Mouse (Mus musculus) liver, adult 2 months (tissue): Measurements from ENCODE around the gene Dnttip2. TPM values are rescaled to one million over a fixed set of nuclear protein-coding genes. Genes with fewer than 3 reads are reported as not detected.

Experiments used
- DNase-seq: peaks from one replicate; pipeline ENCODE4 v3.0.0-alpha.2; 2011; ENCODE audit warnings: low read depth, low spot score; ENCODE audit errors: extremely low read depth
- H3K27ac ChIP-seq: fragments of 200-500 bp; replicated peaks from 2 replicates; pipeline ENCODE4 v1.5.1; 2012; ENCODE audit warnings: low read depth, mild to moderate bottlenecking, control low read depth, inconsistent platforms, low read length; ENCODE audit not compliant: insufficient read depth
- H3K27me3 ChIP-seq: fragments of 200-500 bp; 2 replicates; pipeline ENCODE4 v1.6.1; 2012; ENCODE audit warnings: mild to moderate bottlenecking, moderate library complexity, low read length, inconsistent platforms; ENCODE audit not compliant: control insufficient read depth, insufficient read depth
- H3K36me3 ChIP-seq: fragments of 200-500 bp; 2 replicates; pipeline ENCODE4 v1.6.1; 2012; ENCODE audit warnings: low read length, inconsistent platforms; ENCODE audit not compliant: control insufficient read depth, insufficient read depth
- H3K4me1 ChIP-seq: fragments of 200-500 bp; 2 replicates; pipeline ENCODE4 v1.6.1; 2011; ENCODE audit warnings: low read length; ENCODE audit not compliant: control insufficient read depth, insufficient read depth
- H3K4me3 ChIP-seq: fragments of 200-500 bp; 2 replicates; pipeline ENCODE4 v1.5.1; 2011; ENCODE audit warnings: low read depth, mild to moderate bottlenecking, control low read depth, low read length, moderate library complexity; ENCODE audit not compliant: insufficient read depth
- H3K79me2 ChIP-seq: fragments of 200-500 bp; 2 replicates; pipeline ENCODE4 v1.6.1; 2012; ENCODE audit warnings: inconsistent platforms, mild to moderate bottlenecking, low read length, moderate library complexity; ENCODE audit not compliant: control insufficient read depth, insufficient read depth
- H3K9ac ChIP-seq: fragments of 200-500 bp; 2 replicates; pipeline ENCODE4 v1.6.1; 2012; ENCODE audit warnings: low read depth, mild to moderate bottlenecking, control low read depth, inconsistent platforms, low read length
- CTCF ChIP-seq: fragments of 200-500 bp; IDR thresholded peaks from 2 replicates; pipeline ENCODE4 v1.5.1; 2011; ENCODE audit warnings: low read depth, low read length, control low read depth
- POLR2A ChIP-seq: fragments of 200-500 bp; IDR thresholded peaks from 2 replicates; pipeline ENCODE4 v1.6.1; 2011; ENCODE audit warnings: low read length, control low read depth; ENCODE audit not compliant: insufficient read depth; ENCODE audit errors: extremely low read depth
- WGBS: fragments of 180-500 bp; shearing (Covaris S2); methylation state at CpG from one replicate; pipeline ENCODE4 v1.1.7; 2018; 5-methylcytosine and 5-hydroxymethylcytosine counted together
- polyA plus RNA-seq: library from polyadenylated mRNA; depleted of rRNA; stranded (reverse); fragments of >200 nt; gene quantifications from 2 replicates; pipeline ENCODE4 v1.2.3, GENCODE M21; 2012
- total RNA-seq: library from RNA; depleted of rRNA; stranded (reverse); fragments of >200 nt; gene quantifications from 2 replicates; pipeline ENCODE4 v1.2.3, GENCODE M21; 2014

Dnttip2 gene
- total and polyA plus RNA-seq, 2 experiments, result 3.6 to 17.7 TPM

DNA sequence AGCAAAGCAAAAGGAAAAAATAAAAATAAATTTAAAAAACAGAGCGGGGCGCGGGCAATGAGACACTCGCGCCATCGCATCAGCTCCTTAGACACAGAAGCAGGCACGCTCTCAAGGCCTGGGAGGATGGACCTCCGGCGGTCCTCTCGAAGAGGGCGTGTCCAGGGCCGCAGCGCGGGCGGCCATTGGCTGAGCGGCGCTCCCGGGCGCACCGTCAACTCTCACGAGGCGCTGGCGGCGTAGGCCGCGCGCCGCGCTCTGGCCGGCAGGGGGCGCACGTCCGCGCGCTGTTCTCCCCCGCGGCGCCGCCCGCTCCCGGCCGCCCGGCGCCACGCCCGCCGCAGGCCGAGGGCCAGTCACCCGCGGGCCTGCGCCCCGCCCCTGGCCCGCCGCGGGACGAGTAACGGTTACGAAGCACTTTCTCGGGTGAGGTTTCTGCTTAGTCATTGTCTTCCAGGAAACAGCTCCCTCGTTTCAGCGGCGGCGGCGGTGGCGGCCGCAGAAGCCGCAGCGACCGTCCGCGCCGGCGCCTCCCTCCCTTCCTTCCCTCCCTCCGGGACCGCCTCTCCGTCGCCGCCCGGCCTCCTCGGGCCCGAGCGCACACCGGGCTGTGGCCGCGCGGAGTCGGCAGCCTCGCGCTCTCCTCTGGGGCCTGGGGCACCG is 28.8 kb upstream of the Dnttip2 start, which contains the start of gene Gclm:
Gclm (plus strand) TSS at position 343 of the 663 bp plus-strand sequence.
- Histone ChIP-seq H3K4me1 (peaks cover 9% of the 10 kb centered on the region), H3K27me3 (no peaks in the 10 kb centered on the region), H3K36me3 (no peaks in the 10 kb centered on the region), H3K27ac (peak within 1 kb of the TSS; percentile 95), H3K79me2 (peaks cover 15% of the 10 kb centered on the region; the same call in 1 of the 2 replicates), H3K9ac (peak within 1 kb of the TSS; percentile 98), H3K4me3 (peak within 1 kb of the TSS; percentile 97)
- peak; percentile 83 for DNase-seq
- under 1% methylated on average over 84 of the region's 90 CpGs for WGBS
- TF ChIP-seq POLR2A, result peak; percentile 74; the same call in 1 of the 2 replicates
- TF ChIP-seq CTCF, result peak; percentile 69

DNA sequence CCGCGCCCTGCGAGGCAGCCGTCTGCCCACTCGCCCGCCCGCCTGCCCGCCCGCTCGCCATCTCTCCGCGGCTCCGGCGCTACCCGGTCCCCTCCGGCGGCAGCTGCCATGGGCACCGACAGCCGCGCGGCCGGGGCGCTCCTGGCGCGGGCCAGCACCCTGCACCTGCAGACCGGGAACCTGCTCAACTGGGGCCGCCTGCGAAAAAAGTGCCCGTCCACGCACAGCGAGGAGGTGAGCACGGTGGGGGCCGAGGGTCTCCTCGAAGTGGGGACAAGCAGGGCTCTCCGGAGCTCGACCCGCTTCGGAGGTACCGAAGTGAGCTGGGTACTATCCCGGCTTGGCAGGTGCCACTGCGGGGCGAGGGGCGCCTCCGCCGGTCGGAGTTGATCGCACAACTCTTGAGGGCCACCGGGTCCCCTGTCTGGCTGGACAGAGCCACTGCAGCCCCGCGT is 28.3 kb upstream of the Dnttip2 start:
- no peak for DNase-seq
- H3K4me1 ChIP-seq, result peaks cover 14% of the 10 kb centered on the region
- peak overlapping the region; percentile 97 for H3K4me3 ChIP-seq
- under 1% methylated on average over 50 of the region's 50 CpGs for WGBS
- H3K27ac ChIP-seq, result peak overlapping the region; percentile 95
- peak overlapping the region; percentile 98 for H3K9ac ChIP-seq
- H3K36me3 ChIP-seq, result no peaks in the 10 kb centered on the region
- H3K27me3 ChIP-seq, result no peaks in the 10 kb centered on the region
- TF ChIP-seq POLR2A (no peak), CTCF (peak; percentile 32; the same call in 1 of the 2 replicates)
- H3K79me2 ChIP-seq, result peaks cover 17% of the 10 kb centered on the region; the same call in 1 of the 2 replicates

DNA sequence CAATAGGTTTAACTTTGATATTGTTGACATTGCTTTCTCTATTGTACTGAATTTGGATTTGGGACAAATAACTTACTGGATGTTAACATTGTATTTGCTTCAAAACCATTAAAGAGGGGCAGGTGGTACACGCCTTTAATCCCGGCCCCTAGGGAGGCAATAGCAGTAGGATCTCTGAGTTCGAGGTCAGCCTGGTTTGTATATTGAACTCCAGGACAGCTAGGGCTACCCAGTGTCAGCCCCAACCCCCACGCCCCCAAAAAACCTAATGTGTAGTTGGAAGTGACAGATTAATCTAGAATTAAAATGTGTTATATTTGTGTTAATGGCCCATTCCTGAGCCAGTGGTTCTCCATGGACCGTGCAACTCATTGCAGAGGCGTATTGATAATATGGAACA is 27.8 kb upstream of the Dnttip2 start:
- DNase-seq, result peak; percentile 52
- Histone ChIP-seq H3K79me2 (peaks cover 22% of the 10 kb centered on the region; the same call in 1 of the 2 replicates), H3K9ac (peak overlapping the region; percentile 98), H3K27me3 (no peaks in the 10 kb centered on the region), H3K4me3 (peak overlapping the region; percentile 97), H3K27ac (peak overlapping the region; percentile 95), H3K36me3 (no peaks in the 10 kb centered on the region), H3K4me1 (peaks cover 18% of the 10 kb centered on the region)
- WGBS, result 11% methylated on average over 6 of the region's 6 CpGs
- TF ChIP-seq CTCF, result no peak
- no peak for TF ChIP-seq POLR2A

DNA sequence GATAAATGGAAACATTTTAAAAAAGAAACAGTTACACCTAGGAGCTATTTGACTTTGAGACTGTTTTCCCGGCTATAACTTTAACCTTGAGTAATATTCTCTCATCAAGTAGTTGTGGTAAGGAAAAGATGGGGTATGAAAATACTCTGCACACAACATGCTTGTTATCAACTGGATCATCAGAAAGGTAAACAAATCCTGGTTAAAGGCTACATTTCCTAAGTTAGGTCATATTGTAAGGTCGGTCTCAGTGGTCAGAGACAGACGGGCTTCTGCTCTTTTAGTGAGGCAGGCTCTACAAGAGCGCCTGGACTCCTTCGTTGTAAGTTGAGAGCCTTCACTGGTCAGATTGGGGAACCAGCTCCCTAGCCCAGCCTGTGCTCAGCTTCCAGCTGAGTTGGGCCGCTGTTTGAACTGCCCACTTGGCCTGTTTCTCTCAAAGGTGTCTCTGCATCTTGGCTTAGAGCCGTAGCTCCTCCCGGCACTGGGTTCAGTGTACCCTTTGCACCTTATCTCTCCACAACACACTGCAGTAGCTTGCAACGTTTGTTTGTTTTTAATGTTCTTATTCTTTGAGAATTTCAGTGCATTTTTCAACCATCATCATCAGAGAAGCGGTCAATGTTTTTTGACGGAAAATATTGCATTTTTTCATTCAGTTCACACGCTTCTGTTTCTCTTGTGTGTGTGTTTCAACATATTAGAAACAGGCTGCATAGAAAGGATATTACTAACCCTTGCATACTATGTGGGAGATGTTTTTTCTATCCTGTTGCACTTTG is 27.0 kb upstream of the Dnttip2 start:
- WGBS, result 14% methylated on average over 12 of the region's 12 CpGs
- TF ChIP-seq CTCF (no peak), POLR2A (no peak)
- Histone ChIP-seq H3K27ac (peak overlapping the region; percentile 95), H3K36me3 (no peaks in the 10 kb centered on the region), H3K9ac (peak overlapping the region; percentile 76), H3K27me3 (no peaks in the 10 kb centered on the region), H3K4me1 (peaks cover 21% of the 10 kb centered on the region), H3K4me3 (peak overlapping the region; percentile 97), H3K79me2 (peaks cover 24% of the 10 kb centered on the region; the same call in 1 of the 2 replicates)
- peak; percentile 96 for DNase-seq

DNA sequence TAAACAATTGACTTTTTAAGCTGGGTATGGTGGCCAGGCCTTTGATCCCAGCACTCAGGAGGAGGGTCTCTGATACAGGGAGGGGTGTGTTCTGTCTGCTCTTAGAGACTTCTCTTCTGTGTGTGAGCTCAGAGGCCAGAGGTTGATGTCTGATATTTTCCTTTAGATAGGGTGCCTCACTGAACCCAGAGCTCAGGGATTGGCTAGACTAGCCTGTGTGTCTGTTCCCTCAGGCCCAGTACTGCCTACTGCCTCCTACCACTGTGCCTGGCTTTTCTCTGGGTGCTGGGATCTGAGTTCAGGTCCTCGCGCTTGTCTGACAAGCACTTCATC is 26.5 kb upstream of the Dnttip2 start:
- H3K36me3 ChIP-seq, result no peaks in the 10 kb centered on the region
- peak; percentile 78 for DNase-seq
- H3K79me2 ChIP-seq, result peaks cover 24% of the 10 kb centered on the region; the same call in 1 of the 2 replicates
- H3K9ac ChIP-seq, result peak overlapping the region; percentile 76
- TF ChIP-seq POLR2A, result no peak
- no peak for TF ChIP-seq CTCF
- peaks cover 21% of the 10 kb centered on the region for H3K4me1 ChIP-seq
- peak overlapping the region; percentile 38 for H3K4me3 ChIP-seq
- H3K27ac ChIP-seq, result peak overlapping the region; percentile 82
- 32% methylated on average over 2 of the region's 2 CpGs for WGBS
- no peaks in the 10 kb centered on the region for H3K27me3 ChIP-seq
